Mouse (Mus musculus): ENCODE measurements around the gene Pdia5. TPM values are rescaled to one million over a fixed set of nuclear protein-coding genes. Genes with fewer than 3 reads are reported as not detected.

Gene Pdia5
- polyA plus RNA-seq, 1 experiment from 2014 or later: 60.0 TPM

DNA sequence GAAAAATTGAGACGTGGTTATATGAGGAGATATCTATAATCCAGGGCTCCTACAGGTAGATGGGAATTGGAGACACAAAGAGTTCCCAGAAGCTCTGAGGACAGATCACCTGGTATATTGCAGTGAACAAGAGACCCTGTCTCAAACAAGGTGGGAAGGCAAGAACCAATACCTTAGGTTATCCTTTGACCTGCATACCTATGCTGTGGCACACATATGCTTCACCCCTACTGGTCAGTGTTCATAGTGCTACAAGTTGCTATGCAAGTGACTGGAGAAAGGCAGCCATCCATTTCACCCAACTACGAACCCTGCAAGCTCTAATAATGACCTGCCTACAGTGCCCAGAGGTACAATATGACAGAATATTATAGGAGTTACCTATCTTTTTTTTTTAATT lies 128.5 kb downstream of the Pdia5 start:
- WGBS: 89% methylated on average over 2 of the region's 2 CpGs
- Histone ChIP-seq H3K27me3 (replicated peaks; ENCODE audit: control insufficient read depth, insufficient read depth, low read length) (no peaks in the 10 kb centered on the region), H3K9ac (ENCODE audit: low read depth, low read length) (no peak overlapping the region), H3K4me3 (ENCODE audit: low read length) (no peak overlapping the region), H3K4me2 (ENCODE audit: low read depth, low read length) (peak overlapping the region; percentile 64), H3K36me3 (ENCODE audit: control insufficient read depth, insufficient read depth, low read length) (no peaks in the 10 kb centered on the region), H3K4me1 (ENCODE audit: control insufficient read depth, insufficient read depth, low read length) (0 out of 2 replicates have a peak, but pooled peaks cover 3% of the 10 kb centered on the region), H3K9me3 (ENCODE audit: control insufficient read depth, low read length) (no peaks in the 10 kb centered on the region), H3K27ac (ENCODE audit: low read length) (no peak overlapping the region)
- ATAC-seq: no peak

DNA sequence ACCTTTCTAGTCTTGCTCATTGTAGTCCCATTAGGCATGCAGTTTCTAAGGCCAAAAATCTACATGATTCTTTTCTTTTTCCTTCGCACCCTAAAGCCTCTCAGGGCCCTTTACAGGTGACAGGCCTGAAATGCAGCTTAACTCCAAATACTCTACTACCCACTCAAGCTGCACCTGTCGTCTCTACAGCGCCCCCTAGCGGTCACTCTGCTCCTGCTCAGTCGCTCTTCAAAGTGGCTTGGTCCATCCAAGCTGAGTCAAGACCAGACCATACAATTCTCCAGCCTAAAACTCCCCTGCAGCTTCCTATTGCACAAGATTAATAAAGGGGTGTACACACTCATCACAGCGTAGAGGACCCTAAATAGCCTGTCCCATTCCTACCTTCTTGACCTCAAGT lies 130.1 kb downstream of the Pdia5 start:
- Histone ChIP-seq H3K9me3 (ENCODE audit: control insufficient read depth, low read length) (no peaks in the 10 kb centered on the region), H3K4me2 (ENCODE audit: low read depth, low read length) (no peak overlapping the region), H3K27ac (ENCODE audit: low read length) (no peak overlapping the region), H3K4me3 (ENCODE audit: low read length) (no peak overlapping the region), H3K4me1 (ENCODE audit: control insufficient read depth, insufficient read depth, low read length) (0 out of 2 replicates have a peak, but pooled peaks cover 3% of the 10 kb centered on the region), H3K27me3 (replicated peaks; ENCODE audit: control insufficient read depth, insufficient read depth, low read length) (no peaks in the 10 kb centered on the region), H3K9ac (ENCODE audit: low read depth, low read length) (no peak overlapping the region), H3K36me3 (ENCODE audit: control insufficient read depth, insufficient read depth, low read length) (no peaks in the 10 kb centered on the region)
- 32% methylated on average over 6 of the region's 6 CpGs for WGBS
- ATAC-seq: no peak

DNA sequence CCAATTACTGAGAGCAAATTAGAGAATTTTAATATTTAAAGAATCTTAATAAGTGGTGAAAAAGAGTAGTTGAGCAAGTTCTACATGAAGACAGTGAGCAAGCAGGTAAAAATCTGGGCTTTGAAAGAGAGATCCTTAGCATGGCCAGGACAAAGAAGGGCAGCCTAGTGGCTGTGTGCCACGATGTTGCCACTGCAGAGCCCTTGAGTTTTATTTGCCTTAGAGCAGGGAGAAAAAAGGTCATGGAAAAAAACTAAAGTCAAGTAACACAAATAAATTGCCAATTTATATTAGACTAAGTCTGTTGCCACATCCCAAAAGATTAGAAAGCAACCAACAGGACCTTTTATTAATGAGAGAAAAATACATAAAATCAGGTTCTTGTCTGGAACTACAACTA lies 133.2 kb downstream of the Pdia5 start:
- Histone ChIP-seq H3K9ac (ENCODE audit: low read depth, low read length) (no peak overlapping the region), H3K36me3 (ENCODE audit: control insufficient read depth, insufficient read depth, low read length) (no peaks in the 10 kb centered on the region), H3K4me1 (ENCODE audit: control insufficient read depth, insufficient read depth, low read length) (0 out of 2 replicates have a peak, but pooled peaks cover under 1% of the 10 kb centered on the region), H3K27ac (ENCODE audit: low read length) (no peak overlapping the region), H3K27me3 (replicated peaks; ENCODE audit: control insufficient read depth, insufficient read depth, low read length) (no peaks in the 10 kb centered on the region), H3K9me3 (ENCODE audit: control insufficient read depth, low read length) (no peaks in the 10 kb centered on the region), H3K4me2 (ENCODE audit: low read depth, low read length) (no peak overlapping the region), H3K4me3 (ENCODE audit: low read length) (no peak overlapping the region)
- ATAC-seq: no peak
- WGBS: 87% methylated on average over 1 of the region's 1 CpGs

Small RNA genes within 50 kb of the gene (microRNA-seq; reads per million reads assigned to microRNA genes)
- gene Gm25548: not detected

Other genes with a start within 250 kb of the Pdia5 start
- gene Sec22a, start 127.0 kb downstream of the Pdia5 start, polyA plus RNA-seq (2015; fragmentation: Nextera tagmentation; extraction: Ambion mirVana): 51.0 and 52.2 TPM in 2 replicates
- gene Sema5b, start 50.3 kb upstream of the Pdia5 start, polyA plus RNA-seq (2015; fragmentation: Nextera tagmentation; extraction: Ambion mirVana): 4.2 and 5.1 TPM in 2 replicates

Measured in intestine, embryonic 16.5 days (tissue).